Mouse (Mus musculus) gastrocnemius, postnatal 25 days (tissue): ENCODE results near the gene Cyct. TPM values are rescaled to one million over a fixed set of nuclear protein-coding genes. Genes with fewer than 3 reads are reported as not detected.

Experiments
- DNase-seq: peaks from one replicate; pipeline ENCODE4 v3.0.0; 2022
- microRNA-seq, 2 experiments: library from miRNA; unstranded; fragments of <30 nt; microRNA quantifications; one replicate each; pipeline ENCODE4 v1.2.0; 2021; ENCODE audit warnings: borderline replicate concordance in 2 of 2
- total RNA-seq, 2 experiments: library from RNA; stranded (reverse); gene quantifications; 1 replicate in 1 of 2; 2 replicates in 1 of 2; pipeline ENCODE4 v1.2.3; 2021

Gene Cyct
- total RNA-seq, 2 experiments from 2014 or later: not detected

- no peak for DNase-seq
Measured at GRCm38 (mm10) chr2:76334596-76334995, 25.7 kb downstream of the Cyct start.

GRCm38 (mm10) chr2:76332161-76332805, 28.0 kb downstream of the Cyct start:
- no peak for DNase-seq

DNA sequence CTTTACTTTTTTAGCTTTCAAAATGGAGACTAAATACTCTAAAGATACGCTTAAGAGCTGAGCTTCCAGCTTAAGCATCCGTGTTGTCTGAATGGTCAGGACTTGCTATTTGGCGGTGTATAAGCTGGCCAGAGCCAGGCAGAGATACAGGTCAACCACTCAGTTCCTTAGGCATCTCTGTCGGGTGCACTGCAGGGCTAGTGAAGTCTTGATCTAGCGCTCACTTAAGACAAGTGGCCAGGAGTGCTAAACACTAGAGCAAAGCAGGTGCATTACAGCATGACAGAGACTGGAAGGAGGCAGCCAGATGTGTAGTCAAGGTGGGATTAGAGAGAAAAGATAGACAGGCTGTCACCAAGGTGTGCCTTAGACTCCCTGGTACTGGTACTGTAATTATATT, 30.2 kb downstream of the Cyct start:
- DNase-seq: no peak

DNA sequence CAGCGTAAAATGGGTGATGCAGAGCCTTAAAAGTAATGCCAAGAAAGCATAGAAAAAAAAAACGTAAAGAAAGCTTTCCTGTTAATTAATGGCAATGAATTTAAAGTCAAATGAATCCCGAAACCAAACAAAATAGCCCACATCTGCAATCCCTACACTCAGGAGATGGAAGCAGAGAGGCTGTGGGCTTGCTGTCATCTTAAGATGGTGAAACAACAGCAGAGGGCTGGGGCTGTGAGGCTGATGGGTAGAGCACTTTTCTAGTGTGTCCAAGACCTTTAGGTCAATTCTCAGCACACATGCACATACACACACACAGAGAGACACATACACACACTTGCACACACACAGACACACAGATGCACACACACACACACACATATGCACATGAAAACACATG, 34.1 kb downstream of the Cyct start:
- no peak for DNase-seq

- no peak for DNase-seq
Measured at GRCm38 (mm10) chr2:76324463-76324862, 35.8 kb downstream of the Cyct start.

GRCm38 (mm10) chr2:76323185-76323875, 36.9 kb downstream of the Cyct start:
- no peak for DNase-seq

- DNase-seq: no peak
Measured at GRCm38 (mm10) chr2:76320336-76320735, 39.9 kb downstream of the Cyct start.

GRCm38 (mm10) chr2:76319231-76319630, 41.0 kb downstream of the Cyct start:
- DNase-seq: no peak

Small RNAs within 50 kb of the gene (microRNA-seq; reads per million reads assigned to microRNA genes)
- gene Gm44337: 0 reads per million in 2 experiments

Other genes with a start within 250 kb of the Cyct start
- under 1 TPM in 1 of 2 experiments, not detected in 1; 0.08 TPM for gene Pde11a, start 21.7 kb downstream of the Cyct start, total RNA-seq
- 10 to 100 TPM in 1 of 2 experiments, 1 to 10 TPM in 1; 9.9 to 11.5 TPM for gene Rbm45, start 9.5 kb upstream of the Cyct start, total RNA-seq
- 10 to 100 TPM; 31.9 to 35.8 TPM for gene Osbpl6, start 46.1 kb upstream of the Cyct start, total RNA-seq